Mouse (Mus musculus) splenic B cell, adult 2 months (primary cell): Measurements from ENCODE around the gene Slc34a3.
"Not testable (repeated sequence)": the region's sequence is repeated elsewhere in the genome, so short reads cannot be mapped to it uniquely, and the experiment has no call there.

Experiments used
- DNase-seq: peaks from one replicate; pipeline ENCODE4 v3.0.0-alpha.2; 2011; ENCODE audit warnings: low read depth, low spot score
- H3K27me3 ChIP-seq: 2 replicates; pipeline ENCODE4 v1.6.1; 2012; ENCODE audit warnings: mild to moderate bottlenecking, low read length, moderate library complexity, mixed read lengths; ENCODE audit not compliant: control insufficient read depth, poor library complexity, insufficient read depth, severe bottlenecking
- H3K36me3 ChIP-seq: 2 replicates; pipeline ENCODE4 v1.6.1; 2012; ENCODE audit warnings: mild to moderate bottlenecking, low read length, moderate library complexity, mixed read lengths; ENCODE audit not compliant: control insufficient read depth, poor library complexity, insufficient read depth, severe bottlenecking

Slc34a3 gene

GRCm38 (mm10) chr2:25262291-25262767, 28.2 kb upstream of the Slc34a3 start, which contains the start of gene Tprn:
Tprn (plus strand) TSS chr2:25262618.
- H3K36me3 ChIP-seq: no peaks in the 10 kb centered on the region
- H3K27me3 ChIP-seq: no peaks in the 10 kb centered on the region
- DNase-seq: peak; percentile 97

DNA sequence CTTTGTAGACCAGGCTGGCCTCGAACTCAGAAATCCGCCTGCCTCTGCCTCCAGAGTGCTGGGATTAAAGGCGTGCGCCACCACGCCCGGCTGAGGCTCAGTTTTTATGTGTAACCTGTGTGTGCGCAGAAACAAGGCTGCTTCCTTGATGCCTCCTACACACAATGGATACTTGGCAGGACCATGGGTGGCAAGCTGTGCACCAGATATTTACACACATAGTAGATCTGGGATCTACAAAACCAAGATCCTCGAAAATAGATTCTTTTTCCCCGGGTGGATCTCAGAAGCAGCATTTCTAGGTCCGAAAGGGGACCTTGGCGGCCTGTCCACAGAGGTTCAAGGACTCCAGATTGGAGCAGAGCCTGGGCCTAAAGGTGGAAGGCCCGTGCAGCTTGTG, 27.7 kb upstream of the Slc34a3 start:
- no peaks in the 10 kb centered on the region for H3K27me3 ChIP-seq
- no peak for DNase-seq
- H3K36me3 ChIP-seq: no peaks in the 10 kb centered on the region

GRCm38 (mm10) chr2:25258887-25259286, 24.7 kb upstream of the Slc34a3 start:
- no peaks in the 10 kb centered on the region for H3K27me3 ChIP-seq
- H3K36me3 ChIP-seq: no peaks in the 10 kb centered on the region
- peak; percentile 63 for DNase-seq

GRCm38 (mm10) chr2:25257250-25257649, 23.1 kb upstream of the Slc34a3 start:
- DNase-seq, H3K36me3 ChIP-seq, H3K27me3 ChIP-seq: not testable (repeated sequence)

DNA sequence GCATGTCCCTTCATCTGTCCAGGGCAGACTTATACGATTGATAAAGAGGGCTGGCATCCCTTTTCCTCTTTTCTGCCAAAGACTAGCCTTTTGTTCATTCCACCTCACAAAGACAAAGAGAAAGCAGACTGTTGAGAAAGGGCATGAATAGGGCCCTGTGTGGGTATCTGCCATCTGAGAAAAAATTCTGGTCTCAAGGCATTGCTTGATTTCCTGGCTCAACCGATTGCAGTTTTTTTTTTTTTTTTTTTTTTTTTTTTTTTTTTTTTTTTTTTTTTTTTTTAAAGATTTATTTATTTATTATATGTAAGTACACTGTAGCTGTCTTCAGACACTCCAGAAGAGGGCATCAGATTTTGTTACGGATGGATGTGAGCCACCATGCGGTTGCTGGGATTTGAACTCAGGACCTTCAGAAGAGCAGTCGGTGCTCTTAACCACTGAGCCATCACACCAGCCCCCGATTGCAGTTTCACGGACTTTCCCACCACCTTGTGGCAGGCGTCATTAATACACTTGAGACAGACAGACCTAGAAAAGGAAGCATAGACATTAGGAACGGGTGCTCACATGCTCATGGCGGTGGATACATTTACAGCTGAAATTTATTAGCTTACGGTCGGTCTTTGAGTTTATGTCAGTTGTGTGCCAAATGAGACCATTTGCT, 22.4 kb upstream of the Slc34a3 start:
- peak; percentile 82 for DNase-seq
- H3K36me3 ChIP-seq, H3K27me3 ChIP-seq: not testable (repeated sequence)

DNA sequence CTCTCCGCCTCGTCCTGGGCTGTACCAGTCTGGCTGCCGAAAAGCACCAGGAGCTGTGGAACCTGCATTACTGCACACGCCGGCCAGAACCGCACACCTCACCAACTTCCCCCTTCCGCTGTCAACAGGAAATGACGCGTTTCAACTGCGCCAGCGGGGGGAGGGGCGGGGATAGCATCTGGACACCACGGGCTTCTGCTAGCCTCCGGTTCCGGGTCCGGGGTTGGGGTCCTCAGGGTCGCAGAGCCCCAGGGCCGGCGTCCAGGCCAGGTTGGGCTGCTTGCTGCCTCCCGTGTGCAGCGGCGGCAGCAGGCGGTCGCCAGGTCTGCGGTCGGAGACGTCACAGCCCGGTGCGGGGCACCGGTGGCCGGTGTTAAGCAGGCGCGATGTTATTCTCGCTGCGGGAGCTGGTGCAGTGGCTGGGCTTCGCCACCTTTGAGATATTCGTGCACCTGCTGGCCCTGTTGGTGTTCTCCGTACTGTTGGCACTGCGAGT, 21.2 kb upstream of the Slc34a3 start, which contains the start of gene Tmem203:
Gene Tmem203, plus strand, starts transcription at position 156 of the 496 bp plus-strand sequence.
- H3K36me3 ChIP-seq: no peaks in the 10 kb centered on the region; the same call in 1 of the 2 replicates
- H3K27me3 ChIP-seq: no peaks in the 10 kb centered on the region
- DNase-seq: peak; percentile 93

- Histone ChIP-seq H3K27me3 (no peaks in the 10 kb centered on the region), H3K36me3 (peaks cover 4% of the 10 kb centered on the region)
- DNase-seq: peak; percentile 58
Observed at GRCm38 (mm10) chr2:25252331-25252730, 18.2 kb upstream of the Slc34a3 start.

- H3K36me3 ChIP-seq: peaks cover 7% of the 10 kb centered on the region
- DNase-seq: no peak
- H3K27me3 ChIP-seq: peaks cover 3% of the 10 kb centered on the region; the same call in 1 of the 2 replicates
Observed at GRCm38 (mm10) chr2:25246183-25247072, 12.3 kb upstream of the Slc34a3 start, which contains the start of gene AL732309.1. AL732309.1 (minus strand) TSS chr2:25246863.

GRCm38 (mm10) chr2:25244144-25244543, 10.0 kb upstream of the Slc34a3 start:
- DNase-seq: no peak
- Histone ChIP-seq H3K36me3 (peaks cover 4% of the 10 kb centered on the region), H3K27me3 (peaks cover 3% of the 10 kb centered on the region; the same call in 1 of the 2 replicates)

DNA sequence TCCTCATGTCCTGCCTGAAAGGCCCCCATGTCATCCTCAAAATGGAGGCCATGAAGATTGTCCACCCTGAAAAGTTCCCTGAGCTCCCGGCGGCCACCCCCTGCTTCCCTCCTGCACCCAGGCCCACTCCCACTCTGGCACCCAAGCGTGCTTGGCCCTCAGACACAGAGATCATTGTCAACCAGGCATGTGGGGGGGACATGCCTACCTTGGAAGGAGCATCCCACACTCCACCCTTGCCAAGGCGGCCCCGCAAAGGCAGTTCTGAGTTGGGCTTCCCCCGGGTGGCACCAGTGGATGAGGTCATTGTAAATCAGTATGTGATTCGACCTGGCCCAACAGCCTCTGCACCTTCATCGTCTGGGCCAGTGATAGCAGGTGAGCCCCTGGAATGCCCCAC, 9.2 kb upstream of the Slc34a3 start:
- no peak for DNase-seq
- H3K27me3 ChIP-seq: peaks cover 3% of the 10 kb centered on the region; the same call in 1 of the 2 replicates
- H3K36me3 ChIP-seq: peaks cover 4% of the 10 kb centered on the region

- peaks cover 2% of the 10 kb centered on the region for H3K36me3 ChIP-seq
- DNase-seq: no peak
- H3K27me3 ChIP-seq: peaks cover 3% of the 10 kb centered on the region; the same call in 1 of the 2 replicates
Observed at GRCm38 (mm10) chr2:25242101-25242506, 7.9 kb upstream of the Slc34a3 start, which contains the start of the genes Rnf208 and Cysrt1. Rnf208 (plus strand) TSS chr2:25242255. Cysrt1 (minus strand) TSS chr2:25242452.

GRCm38 (mm10) chr2:25241438-25241775, 7.2 kb upstream of the Slc34a3 start:
- DNase-seq: no peak
- H3K36me3 ChIP-seq: peaks cover 2% of the 10 kb centered on the region

GRCm38 (mm10) chr2:25240723-25241437, 6.7 kb upstream of the Slc34a3 start:
- H3K27me3 ChIP-seq: peaks cover 3% of the 10 kb centered on the region; the same call in 1 of the 2 replicates
- H3K36me3 ChIP-seq: no peaks in the 10 kb centered on the region
- peak; percentile 47 for DNase-seq

More at GRCm38 (mm10) chr2:25241438-25241775, 7.2 kb upstream of the Slc34a3 start:
- H3K27me3 ChIP-seq: peaks cover 3% of the 10 kb centered on the region; the same call in 1 of the 2 replicates

DNA sequence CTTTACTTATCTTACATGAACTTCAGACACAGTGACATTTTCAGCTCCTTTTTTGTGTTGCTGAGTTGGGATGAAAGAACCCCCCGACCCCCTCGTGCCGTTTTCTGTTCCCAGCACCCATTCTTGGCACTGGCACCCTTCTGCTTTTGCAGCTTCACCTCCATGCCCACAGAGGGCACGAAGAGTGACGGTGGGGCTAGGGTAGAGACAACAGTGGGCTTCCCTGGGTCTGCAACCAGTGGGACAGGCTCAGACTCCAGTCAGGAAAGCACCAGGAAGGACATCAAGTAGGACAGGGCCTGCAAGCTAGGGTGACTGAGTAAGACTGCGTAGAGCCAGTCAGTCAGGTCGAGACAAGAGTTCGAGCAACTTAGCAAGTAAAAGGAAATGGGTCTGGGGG, 6.1 kb upstream of the Slc34a3 start:
- H3K27me3 ChIP-seq: peaks cover 3% of the 10 kb centered on the region; the same call in 1 of the 2 replicates
- DNase-seq: no peak
- H3K36me3 ChIP-seq: no peaks in the 10 kb centered on the region
